Mouse (Mus musculus) cerebellum, adult 11-12 months (tissue): ENCODE measurements around the gene Zfp36l2.

Experiments used
- DNase-seq: peaks from one replicate; pipeline ENCODE4 v3.0.0; 2022

Zfp36l2 gene

DNA sequence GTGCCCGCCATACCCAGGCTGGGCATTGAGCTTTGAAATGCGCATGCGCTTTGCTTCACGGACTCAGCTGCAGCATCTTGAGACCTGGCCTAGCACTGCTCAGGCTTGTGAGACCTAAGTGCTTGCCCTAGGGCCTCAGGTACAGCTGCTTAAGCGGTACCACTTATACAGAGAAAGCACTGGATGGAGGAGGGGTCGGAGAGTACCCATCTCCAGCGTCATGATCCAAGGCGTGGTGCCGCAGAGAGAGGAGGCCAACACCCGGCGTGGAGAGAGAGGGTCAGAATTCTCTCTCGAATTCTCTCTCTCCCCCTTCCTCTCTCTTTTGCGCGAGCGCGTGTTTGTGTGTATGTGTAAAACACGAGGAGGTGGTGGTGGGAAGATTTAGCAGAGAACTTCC lies 12.6 kb downstream of the Zfp36l2 start:
- no peak for DNase-seq

DNA sequence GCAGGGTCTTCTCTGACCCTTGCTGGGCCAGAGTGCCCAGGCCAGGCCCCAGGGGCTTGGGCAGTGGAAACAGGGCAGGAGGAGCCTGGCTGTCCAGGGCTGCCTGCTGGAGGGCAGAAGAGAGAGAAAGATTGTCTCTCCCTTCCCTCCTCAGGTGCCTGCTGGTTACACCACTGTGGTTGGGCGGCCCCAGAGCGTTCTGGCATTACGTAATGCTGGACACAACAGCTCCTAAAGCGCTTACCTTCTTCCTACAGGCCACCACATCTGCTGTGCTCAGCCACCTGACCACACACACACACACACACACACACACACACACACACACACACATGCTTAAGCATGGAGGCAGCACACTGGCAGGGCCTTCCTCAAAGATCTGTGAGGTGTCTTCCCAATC lies 20.4 kb downstream of the Zfp36l2 start:
- DNase-seq: no peak

DNA sequence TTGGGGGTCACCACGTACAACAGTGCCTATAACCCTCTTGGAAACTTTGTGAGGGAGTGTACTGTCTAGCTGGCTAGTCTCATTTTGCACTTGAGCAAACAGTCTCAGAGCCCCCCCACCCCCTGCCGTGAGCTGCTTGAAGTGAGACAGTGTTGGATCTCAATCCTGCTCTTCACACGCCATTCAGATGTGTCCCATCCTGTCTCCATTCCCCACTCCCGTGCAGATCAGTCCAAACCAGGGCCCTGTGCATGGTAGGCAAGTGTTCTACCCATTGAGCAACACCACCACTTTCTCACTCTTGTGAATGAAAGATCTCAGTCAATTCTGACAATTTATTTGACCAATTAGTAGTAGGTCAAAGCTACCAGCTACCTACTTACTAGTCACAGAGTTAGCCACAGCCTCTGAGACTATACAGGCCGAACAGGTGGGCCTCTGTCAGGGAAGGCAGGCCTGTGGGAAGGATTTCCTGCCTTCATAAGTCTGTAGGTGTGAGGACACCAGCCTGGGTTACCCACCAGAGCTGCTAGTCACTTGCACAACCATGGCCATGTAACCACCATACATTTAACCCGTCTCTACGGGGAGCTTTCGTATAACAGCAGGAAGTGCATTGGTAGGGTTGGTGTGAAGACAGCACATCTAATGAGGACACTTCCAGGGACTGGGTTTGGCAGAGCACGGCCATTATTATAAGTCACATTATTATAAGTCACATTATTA lies 21.4 kb downstream of the Zfp36l2 start:
- DNase-seq: no peak

DNA sequence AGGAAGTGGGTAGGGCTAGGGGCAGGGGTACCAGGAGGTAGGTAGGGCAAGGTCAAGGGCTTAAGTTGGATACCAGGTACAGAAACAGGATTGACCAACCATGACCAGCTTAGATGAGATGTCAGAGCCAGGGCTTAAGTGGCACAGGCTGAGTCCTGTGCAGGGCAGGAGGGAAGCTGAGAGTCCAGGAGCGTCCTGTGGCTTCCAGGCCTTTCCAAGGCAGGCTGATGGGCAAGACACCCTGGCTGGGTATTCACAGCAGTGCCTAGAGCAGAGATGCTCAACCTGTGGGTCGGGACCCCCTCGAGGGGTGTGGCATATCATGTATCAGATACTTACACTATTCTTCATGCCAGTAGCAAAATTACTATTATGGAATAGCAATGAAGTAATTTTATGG lies 22.0 kb downstream of the Zfp36l2 start:
- no peak for DNase-seq

DNA sequence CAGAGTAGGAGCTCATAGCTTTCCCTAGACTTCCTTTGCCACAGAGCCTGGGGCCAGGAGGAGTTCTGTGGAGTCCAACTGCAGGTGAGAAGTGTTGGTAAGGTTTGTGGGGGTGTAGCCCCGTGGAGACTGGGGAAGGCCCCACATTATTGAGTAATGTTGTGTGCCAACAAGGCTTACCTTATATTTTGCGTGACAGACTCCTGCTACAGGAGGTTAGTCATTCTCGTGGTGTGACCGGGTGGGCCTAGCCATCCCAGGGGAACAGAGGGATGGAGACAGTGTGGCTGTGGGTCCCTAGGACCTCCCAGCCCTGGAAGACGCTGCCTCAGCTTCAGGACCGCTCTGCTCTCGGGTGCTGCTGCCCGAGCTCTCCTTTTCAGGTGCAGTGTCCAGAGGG lies 23.6 kb downstream of the Zfp36l2 start:
- no peak for DNase-seq

DNA sequence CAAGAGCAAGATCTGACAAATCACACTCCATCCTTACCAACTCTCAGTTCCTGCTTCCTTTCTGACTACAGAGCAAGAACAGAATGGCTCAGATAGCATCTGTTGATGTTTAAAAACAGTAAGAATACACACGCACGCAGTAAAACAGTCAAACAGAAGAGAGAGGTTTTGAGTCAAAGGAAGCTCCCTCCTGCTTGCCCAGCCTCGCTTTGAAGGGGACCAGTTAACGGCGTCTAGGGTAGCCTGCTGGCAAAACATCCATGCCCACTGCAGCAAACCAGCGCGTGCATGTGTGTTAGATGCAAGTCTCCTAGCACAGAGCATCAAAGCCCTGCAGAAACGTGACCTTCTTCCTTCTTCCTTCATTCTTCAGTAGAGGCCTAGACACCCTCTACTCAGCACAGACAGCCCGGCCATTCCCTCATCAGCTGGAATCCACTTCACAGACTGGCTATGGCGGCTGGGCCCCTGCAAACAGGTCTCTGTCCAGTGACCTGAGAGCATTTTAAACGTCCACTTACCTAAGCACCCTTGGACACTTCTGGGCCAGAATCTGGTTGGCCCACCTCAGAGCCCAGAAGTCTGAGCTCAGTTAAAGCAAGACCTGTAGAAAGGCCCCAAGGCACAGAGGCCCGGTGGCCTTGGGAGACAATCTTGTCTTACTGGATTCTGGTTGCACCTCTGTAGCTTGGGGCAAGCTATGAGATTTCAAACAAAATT lies 24.5 kb downstream of the Zfp36l2 start:
- DNase-seq: no peak

DNA sequence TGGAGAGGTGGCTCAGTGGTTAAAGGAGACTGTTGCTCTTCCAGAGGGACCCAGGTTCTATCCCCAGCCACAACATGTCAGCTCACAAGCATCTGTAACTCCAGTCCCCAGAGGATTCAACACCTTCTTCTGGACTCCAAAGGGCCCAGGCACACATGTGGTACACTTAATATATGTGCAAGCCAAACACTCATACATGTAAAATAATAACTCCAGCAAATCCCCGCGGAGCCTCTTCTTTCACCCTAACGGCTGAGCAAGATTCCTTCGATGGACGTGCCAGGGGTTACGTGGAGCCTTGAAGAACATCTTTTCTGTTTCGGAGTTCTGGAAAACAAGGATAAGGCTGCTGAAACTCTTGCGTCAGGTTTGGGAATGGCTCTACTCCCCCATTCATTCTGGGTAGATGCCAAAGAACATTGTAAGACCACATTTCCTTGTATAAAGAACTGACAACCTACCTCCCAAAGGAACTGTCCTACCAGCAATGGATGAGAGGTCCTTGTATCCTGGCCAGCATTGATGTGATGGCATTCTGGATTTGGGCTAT lies 25.5 kb downstream of the Zfp36l2 start:
- no peak for DNase-seq

DNA sequence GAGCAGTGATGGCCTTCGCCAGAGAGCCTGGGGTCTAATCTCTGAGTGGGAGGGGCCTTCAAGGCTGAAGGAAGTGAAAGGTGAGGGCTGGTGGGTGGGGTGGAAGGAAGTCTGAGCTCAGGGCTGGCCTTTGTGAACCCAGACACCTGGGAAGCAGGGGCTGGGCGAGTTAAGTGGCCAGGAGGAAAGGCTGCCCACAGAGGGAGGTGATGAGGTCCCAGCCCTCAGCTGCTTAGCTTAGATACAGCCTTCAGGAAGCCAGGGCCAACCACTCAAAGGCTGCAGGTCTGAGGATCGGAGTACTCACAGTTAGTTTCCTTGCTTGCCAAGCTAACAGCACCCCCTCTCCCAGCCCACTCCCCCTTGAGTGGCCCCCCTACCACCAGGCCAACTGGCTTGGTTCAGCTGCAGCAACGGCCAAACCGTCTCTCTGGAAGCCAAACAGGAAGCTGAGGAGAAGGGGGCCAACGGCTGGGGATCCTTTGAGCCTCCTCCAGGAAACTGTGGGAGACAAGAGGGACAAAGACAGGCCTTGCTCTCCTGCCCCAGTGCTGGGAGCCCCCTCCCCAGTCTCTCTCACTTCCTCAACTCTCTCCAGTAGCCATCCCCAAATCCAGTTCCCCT lies 26.4 kb downstream of the Zfp36l2 start:
- no peak for DNase-seq

DNA sequence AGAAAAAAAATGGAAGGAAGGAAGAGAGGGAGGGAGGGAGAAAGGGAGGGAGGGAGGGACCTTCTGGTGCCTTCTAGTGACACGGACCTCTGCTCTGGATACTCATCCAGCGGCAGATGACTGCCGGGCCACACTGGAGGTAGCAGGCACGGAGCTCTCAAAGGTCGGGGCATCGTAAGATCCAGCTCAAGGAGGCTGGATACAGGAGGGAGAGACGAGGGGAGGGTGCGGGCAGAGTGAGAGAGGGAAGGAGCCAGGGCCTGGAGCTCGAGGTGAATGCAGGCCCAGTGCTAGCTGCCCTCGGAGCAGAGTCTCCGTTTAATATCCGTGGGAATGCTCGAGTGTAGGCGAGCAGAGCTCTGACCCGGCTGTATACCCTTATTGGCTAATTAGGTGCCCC lies 28.9 kb downstream of the Zfp36l2 start:
- DNase-seq: no peak

DNA sequence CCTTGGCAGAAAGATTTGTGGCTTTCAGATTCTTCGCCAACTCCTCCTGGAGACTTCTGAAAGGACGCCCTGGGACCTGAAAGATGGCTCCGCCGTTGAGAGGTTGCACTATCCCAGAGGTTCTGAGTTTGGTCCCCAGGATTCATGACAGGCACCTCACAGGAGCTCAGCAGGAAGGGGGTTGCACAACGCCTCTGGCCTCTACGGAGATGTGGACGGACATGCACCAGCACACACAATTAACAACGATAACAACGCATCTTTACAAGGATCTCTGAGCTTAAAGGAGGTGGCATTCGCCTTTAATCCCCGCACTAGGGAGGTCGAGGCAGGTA lies 29.3 kb downstream of the Zfp36l2 start:
- no peak for DNase-seq

DNA sequence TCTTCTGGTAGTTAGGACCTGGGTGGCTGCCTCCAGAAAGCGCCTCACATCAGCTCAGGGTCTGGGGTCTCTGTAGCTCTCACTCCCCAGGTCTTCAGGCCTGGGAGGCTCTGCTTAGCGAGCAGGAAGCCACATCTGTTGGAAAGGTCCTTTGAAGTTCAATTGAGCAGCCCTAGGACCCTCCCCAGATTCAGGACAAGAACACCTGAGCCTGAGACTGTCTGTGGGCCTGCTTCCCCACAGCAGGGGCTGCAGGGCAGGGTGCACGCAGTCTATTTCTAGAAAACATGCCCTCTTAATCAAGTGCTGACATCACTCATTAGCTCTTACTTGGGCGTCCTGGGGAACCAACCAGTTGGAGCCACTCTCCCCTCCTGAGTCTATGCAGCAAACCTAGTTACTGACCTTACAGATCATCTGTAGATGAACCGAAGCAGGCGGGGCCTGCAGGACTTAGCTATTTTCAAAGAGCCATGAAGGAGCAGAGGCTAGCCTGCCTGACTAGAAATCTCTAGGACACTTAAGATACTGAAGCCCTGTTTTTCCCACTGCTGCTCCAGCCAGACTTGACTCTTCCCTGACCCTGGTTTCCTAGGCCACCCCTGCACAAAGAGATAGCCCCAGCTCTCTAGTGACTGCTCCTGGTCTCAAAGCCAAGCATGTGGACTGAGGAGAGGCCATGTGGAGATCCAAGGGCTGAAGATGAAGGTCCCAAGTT lies 29.8 kb downstream of the Zfp36l2 start:
- DNase-seq: no peak

DNA sequence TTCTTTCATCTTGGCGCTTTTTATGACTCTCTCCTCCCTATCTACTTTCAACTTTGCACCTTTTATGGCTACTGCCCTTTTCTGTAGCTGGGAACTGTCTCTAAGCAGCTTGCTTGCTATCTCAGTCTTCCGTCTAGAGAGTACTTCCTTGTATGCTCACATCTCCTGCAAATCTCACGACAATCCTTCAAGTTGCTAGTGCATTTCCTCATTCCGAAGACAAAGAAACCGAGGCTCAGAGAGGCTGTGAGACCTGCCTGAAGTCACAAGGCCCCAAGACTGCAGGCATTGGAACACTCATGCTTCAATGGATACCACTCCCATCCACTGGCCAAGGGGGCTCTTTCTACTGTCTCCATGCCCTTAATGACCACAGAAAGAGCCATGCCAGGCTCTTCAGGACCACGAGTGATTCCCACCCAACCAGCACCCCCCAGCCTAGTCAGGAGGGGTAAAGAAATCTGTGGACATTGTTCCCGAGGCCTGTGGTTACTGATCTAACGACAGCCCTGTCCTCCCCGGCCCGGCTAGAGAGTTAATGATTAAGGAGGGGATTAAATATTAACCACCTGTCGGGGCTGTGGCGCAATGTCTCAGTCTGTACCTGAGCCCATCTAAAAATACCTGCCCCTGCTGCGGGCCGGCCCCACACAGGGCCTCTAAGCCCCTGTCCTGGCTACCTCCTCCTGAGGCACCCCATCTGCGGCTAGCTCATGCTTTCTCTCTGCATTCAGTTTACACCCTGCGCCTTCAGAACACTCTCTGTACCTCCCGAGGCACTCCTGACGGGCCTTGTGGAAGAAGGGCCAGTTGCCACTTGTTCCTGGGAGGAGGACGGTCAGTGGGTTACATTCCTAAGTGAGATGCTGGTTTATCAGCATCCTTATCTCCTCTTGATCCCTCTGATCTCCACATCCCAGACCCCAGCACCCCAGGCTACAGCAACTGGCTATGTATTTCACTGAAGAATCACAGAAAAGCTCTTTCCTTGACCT lies 30.7 kb downstream of the Zfp36l2 start:
- no peak for DNase-seq

DNA sequence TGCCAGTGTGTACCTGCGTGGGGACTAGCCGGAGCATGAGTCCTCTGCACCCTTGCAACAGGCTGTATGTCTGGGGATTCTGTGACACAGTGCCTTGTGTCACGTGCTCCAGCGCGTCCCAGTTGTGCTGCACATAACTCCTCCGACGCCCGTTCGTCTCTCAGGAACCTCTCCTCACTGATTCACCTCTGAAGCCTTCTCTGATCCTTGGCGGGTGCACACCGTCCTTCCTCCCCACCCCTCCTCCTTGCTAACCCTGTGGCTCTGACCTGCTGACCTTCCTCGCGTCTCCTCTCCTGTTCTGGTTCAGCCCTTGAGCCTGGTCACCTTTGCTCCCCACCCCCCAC lies 31.5 kb downstream of the Zfp36l2 start:
- DNase-seq: no peak

DNA sequence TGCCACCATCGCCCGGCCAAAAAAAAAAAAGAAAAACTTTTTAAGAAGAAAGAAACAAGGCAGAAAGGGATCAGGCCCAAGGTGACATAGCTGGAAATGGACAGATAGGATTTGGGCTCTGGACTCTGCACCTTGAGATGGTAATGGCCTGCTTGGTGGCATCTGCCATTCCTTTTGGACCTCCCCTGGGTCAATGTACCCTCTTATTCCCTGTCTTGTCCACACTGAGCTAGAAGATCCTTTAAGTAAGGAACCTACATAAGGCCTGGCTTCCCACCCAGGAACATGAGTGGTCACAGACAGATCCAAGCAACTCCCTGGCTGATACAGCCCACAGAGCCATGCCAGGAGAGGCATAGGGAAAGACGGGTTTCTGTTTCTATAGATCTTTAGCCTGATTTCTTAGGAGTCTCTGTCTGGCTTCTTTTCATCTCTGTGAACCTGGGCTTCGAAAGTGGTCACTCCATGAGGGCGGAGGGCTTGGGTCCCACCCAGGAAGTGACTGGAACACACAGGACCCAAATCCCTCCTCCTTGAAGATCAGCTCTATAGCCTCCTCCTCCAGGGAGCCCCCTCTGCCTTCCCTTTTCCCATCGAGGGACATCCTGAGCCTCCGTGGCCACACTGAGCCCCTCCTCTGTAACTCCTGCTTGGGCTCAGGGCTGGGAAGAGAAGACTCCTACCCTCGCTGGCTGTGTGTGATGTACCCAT lies 32.1 kb downstream of the Zfp36l2 start:
- DNase-seq: no peak

DNA sequence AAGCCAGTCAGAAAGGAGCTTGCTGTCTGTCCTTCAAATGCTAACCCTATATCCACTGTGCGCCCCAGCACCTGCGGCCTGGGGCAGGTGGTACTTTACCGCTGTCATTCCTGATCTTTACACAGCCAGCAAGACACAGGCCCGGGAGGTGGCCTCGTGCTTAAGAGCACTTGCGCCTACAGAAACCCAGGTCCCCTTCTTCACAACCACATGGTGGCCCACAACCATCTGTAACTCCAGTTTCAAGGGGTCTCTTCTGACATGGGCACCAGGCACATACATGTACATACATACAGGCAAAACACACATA lies 32.8 kb downstream of the Zfp36l2 start:
- no peak for DNase-seq

DNA sequence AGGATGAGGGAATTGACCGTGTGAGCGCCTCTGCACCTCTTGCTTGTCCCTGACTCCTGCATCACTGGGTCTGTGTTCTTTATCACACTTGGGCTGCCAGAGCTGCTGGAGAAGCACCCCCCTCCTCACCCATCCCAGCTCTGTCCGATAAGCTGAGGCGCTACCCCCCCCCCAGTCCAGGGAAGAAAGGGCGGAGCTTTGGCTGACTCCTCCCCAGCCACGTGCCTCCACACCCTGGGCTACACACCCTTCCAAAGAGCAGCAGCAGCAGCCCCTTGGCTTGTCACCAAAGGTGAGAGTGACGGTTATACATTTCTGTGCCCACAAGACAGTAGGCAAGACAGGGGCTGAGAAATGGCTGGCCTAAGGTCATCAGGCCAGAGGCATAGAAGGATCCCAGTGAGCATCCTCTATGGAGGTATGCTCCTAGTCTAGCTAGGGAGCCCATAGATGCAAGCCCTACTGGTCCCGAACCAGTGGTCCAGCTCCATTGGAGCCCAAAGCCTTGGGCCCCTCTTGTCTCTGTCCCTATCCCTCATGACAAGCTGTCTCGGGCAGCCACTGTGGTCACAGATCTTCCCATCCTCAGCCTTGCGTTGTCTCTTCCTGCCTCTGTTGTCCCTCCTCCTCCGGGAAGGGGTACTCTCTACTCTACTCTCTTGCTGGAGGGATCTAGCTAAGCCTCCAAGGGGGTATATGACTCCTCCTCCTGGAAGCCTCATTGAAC lies 33.3 kb downstream of the Zfp36l2 start:
- DNase-seq: no peak

DNA sequence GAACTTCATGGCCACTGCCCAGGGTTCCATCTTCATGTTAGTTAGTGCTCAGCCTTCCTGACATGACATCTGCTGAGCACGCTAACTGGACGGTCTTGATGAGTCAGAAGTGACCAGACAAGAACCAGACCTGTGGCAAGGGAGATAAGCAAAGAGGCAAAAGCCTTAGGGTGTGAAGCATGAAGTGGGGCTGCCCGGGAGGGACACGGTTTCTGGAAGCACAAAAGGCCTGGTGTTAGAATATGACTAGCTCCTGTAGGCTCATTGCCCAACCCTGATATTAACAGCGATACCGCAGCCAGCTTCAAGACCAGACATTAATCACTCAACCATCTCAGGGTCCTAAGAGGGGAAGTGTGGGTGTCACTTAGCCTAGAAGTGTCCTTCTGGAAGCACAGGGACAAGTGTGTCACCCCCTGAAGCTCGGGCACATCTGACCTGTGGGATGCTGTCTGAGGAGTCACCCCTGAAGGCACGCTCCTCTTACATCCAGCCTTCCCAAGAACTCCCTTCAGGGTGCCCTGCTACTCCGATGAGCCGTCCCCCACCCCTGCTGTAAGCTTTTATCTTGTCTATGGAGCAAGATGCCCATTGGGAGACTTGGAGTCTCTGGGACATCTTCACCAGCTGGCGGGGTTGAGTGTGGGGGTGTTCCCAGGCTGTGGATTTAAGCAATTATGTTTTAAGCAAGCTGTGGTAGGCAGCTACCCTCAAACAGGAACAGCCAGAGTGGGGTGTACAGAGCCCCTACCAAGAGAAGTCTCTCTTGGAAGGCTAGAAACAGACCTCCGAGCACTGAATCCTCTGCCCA lies 34.6 kb downstream of the Zfp36l2 start:
- DNase-seq: no peak

DNA sequence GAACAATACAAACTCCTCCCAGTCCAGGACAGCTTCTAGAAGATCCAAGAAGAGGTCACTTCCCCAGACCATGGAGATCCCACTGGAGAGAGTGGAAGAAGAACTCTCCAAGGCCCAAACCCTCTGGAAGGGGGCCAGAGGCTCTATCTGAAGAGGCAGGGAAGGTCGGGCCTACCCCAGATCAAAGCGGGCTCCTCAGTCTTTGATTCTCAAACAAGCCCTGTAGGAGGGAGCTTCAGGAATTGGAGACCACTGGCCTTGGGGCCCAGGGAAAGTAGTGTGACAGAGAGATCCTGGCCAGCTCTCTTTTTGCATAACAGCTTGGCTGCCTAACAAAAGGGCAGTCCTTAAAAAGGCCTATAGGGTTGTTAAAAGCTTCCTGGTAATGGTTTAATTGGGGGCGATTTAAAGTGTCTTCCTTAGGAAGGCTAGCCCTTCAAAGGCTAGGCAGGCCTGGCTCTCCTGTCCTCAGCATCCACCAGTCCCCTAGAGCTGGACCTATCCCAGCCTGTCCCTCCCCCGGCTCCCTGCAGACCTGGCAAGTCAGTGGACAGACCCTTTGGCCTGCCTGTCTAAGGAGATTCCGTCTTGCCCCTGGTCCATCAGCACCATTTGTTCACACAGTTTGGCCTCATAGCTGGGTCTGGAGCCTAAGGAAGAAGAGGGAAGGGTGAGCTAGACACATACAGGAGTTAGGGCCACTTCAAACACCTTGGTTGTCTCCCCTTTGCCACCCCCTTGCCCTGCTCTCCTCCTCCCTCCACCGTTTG lies 35.4 kb downstream of the Zfp36l2 start:
- DNase-seq: no peak

DNA sequence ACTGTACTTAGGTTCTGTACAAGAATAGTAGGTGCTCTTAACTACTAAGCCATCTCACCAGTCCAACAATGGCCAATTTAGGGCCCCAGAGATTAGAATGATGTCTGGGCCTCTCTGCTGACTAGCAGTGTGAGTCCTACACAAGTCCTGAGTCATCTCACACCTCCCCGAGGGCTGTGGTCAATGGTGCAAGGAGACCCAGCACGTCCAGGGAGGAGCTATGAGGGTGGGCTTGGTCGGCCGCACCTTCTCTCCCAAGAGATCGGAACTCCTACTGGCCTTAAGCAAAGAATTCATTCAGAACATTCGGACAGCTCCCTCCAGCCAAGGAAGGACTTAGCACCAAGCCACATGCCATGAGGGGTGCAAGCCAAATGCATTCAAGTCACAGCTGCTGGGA lies 36.4 kb downstream of the Zfp36l2 start:
- DNase-seq: no peak
